Mouse (Mus musculus) erythroblast, embryonic 14.5 days (primary cell): ENCODE results near the gene Pard6b.

Experiments used
- GATA1 ChIP-seq: IDR thresholded peaks from 2 replicates; pipeline ENCODE4 v1.6.1; 2012; ENCODE audit warnings: low read length, inconsistent platforms, mixed read lengths
- TAL1 ChIP-seq: IDR thresholded peaks from 3 replicates; pipeline ENCODE4 v1.6.1; 2012; ENCODE audit warnings: low read length, inconsistent platforms, mixed read lengths

DNA sequence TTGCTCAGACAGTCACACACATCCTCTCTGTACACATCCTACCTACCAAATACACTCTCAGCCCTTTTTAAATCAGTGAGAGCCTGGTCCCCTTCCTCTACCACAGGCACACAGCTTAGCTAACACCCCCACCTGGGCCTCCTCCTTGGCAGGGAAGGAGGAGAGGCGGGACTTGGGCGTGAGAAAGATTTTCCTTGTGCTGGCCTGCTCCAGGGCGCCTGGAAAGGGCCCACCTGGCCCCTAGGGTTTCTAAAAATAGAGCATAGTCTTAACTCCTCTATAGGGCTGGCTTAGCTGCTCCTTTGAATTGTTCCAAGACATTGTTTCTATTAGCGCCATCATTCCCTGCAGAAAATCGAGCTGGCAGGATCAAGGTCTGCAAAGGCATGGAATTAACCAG lies 35.0 kb upstream of the Pard6b start:
- TF ChIP-seq TAL1 (no peak), GATA1 (no peak)
